Comparison of ENCODE assay signal across 8 mouse cellular contexts in the genomic region with DNA sequence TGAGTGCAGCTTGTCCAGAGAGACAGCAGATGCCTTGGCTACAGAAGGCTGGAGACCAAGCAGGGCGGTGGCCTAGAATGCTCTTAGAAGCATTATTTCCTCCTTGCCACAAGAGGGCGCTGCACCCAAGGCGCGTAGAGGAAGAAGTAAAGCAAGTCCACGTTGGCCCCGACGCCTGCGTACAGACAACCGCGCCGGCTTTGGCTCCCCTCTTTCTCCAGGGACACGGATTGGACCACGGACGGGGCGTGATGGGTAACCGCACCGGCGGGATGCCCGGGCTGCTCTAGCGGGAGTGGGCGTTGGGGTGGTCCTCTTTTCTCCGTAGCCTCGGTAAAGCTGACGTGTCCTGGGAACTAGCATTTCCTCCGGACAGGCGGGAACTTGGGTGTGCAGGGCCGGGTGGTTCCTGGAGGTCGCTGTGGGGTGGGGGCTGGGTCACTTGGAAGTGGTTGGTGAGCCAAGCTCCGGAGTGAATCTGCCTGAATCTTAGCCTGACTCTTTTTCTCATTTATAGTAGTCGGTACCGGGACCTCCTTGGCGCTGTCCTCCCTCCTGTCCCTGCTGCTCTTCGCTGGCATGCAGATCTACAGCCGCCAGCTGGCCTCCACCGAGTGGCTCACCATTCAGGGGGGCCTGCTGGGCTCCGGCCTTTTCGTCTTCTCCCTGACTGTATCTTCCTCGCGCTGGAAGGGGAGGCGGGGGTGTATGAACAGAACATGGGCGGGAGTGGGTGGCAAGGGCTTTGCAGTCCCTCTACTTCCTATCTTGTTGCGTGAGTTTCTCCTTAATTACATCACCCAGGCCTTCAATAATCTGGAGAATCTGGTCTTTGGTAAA. TPM values are rescaled to one million over a fixed set of nuclear protein-coding genes. Genes with fewer than 3 reads are reported as not detected.
DNase-seq lines count a peak whose midpoint lies in the region; ATAC-seq and TF ChIP-seq lines count a peak whose summit lies in the region.

A gene (minus strand): TSS at position 49 of the 840 bp plus-strand sequence.

- peak within 1 kb of the TSS; percentile 95 for H3K4me3 ChIP-seq in cerebellum, adult 2 months (replicated peaks; ENCODE audit: insufficient read depth, low read depth, low read length)
- H3K4me3 ChIP-seq in forebrain, postnatal 0 days (ENCODE audit: low read depth, low read length): peak within 1 kb of the TSS; percentile 74
- peak within 1 kb of the TSS; percentile 77 for H3K4me3 ChIP-seq in lung, postnatal 0 days (ENCODE audit: low read depth, low read length)

- TF ChIP-seq CTCF in cerebellum, adult 2 months (IDR thresholded peaks at IDR 0.05; ENCODE audit: borderline replicate concordance, insufficient read depth, low read depth, low read length): peak; percentile 89
- peak; percentile 98 for TF ChIP-seq CTCF in forebrain, postnatal 0 days (IDR thresholded peaks at IDR 0.05; ENCODE audit: low read depth)
- peak; percentile 97 for TF ChIP-seq CTCF in lung, postnatal 0 days (IDR thresholded peaks at IDR 0.05)

- H3K9ac ChIP-seq in forebrain, postnatal 0 days: peak within 1 kb of the TSS; percentile 73
- H3K9ac ChIP-seq in lung, postnatal 0 days (replicated peaks; ENCODE audit: low read depth): peak within 1 kb of the TSS; percentile 59

- ATAC-seq in forebrain, postnatal 0 days: peak; percentile 81
- peak; percentile 78 for ATAC-seq in lung, postnatal 0 days

- WGBS in cerebellum, adult 2 months: under 1% methylated on average over 42 of the region's 42 CpGs
- WGBS in forebrain, postnatal 0 days: under 1% methylated on average over 42 of the region's 42 CpGs
- WGBS in lung, postnatal 0 days: 1% methylated on average over 42 of the region's 42 CpGs

- H3K4me2 ChIP-seq in forebrain, postnatal 0 days (ENCODE audit: low read depth): peak within 1 kb of the TSS; percentile 89
- peak within 1 kb of the TSS; percentile 85 for H3K4me2 ChIP-seq in lung, postnatal 0 days (replicated peaks; ENCODE audit: low read depth, low read length)

- H3K27me3 ChIP-seq in cerebellum, adult 2 months (ENCODE audit: control insufficient read depth, insufficient read depth, low read length): no peaks in the 10 kb centered on the region
- no peaks in the 10 kb centered on the region for H3K27me3 ChIP-seq in forebrain, postnatal 0 days (ENCODE audit: insufficient read depth, low read length)
- H3K27me3 ChIP-seq in lung, postnatal 0 days (replicated peaks; ENCODE audit: insufficient read depth, low read length): peaks cover 6% of the 10 kb centered on the region

- H3K27ac ChIP-seq in cerebellum, adult 2 months (ENCODE audit: insufficient read depth, low read length): peak within 1 kb of the TSS; percentile 87
- H3K27ac ChIP-seq in forebrain, postnatal 0 days (ENCODE audit: low read depth, low read length): peak within 1 kb of the TSS; percentile 95
- H3K27ac ChIP-seq in lung, postnatal 0 days (ENCODE audit: low read length): peak within 1 kb of the TSS; percentile 77

- peak; percentile 49; the same call in 1 of the 2 replicates for TF ChIP-seq POLR2A in cerebellum, adult 2 months (IDR thresholded peaks at IDR 0.05; ENCODE audit: borderline replicate concordance, insufficient read depth, low read length)

- H3K9me3 ChIP-seq in forebrain, postnatal 0 days (ENCODE audit: low read length): no peaks in the 10 kb centered on the region
- H3K9me3 ChIP-seq in lung, postnatal 0 days (ENCODE audit: low read length): no peaks in the 10 kb centered on the region

- peaks cover 10% of the 10 kb centered on the region for H3K36me3 ChIP-seq in forebrain, postnatal 0 days (ENCODE audit: insufficient read depth)
- H3K36me3 ChIP-seq in lung, postnatal 0 days (ENCODE audit: insufficient read depth, low read length): no peaks in the 10 kb centered on the region

- H3K4me1 ChIP-seq in cerebellum, adult 2 months (ENCODE audit: control insufficient read depth, insufficient read depth, low read length): peaks cover 17% of the 10 kb centered on the region
- H3K4me1 ChIP-seq in forebrain, postnatal 0 days (ENCODE audit: insufficient read depth): no peaks in the 10 kb centered on the region
- peaks cover 35% of the 10 kb centered on the region for H3K4me1 ChIP-seq in lung, postnatal 0 days (ENCODE audit: insufficient read depth, low read depth, low read length)

- DNase-seq in MN1 (ENCODE audit: low spot score): peak; percentile 95
- peak; percentile 94 for DNase-seq in cerebellum, adult 2 months
- peak; percentile 95 for DNase-seq in forebrain, postnatal 0 days
- DNase-seq in heart, postnatal 4 days: peak; percentile 90
- DNase-seq in layer of hippocampus, postnatal 10 days (ENCODE audit: low spot score in 2 of 2): peak; percentile 86 to 92
- DNase-seq in lung, postnatal 0 days (ENCODE audit: low spot score): peak; percentile 96
- peak; percentile 80 for DNase-seq in ovary, postnatal 10 days (ENCODE audit: low spot score)
- DNase-seq in thymus, postnatal 0 days (ENCODE audit: low spot score): peak; percentile 89

- TF ChIP-seq EP300 in lung, postnatal 0 days (IDR thresholded peaks at IDR 0.05): no peak

RNA-seq across cellular contexts. Expression of the gene that starts here (rescaled TPM):
- polyA plus RNA-seq in cerebellum, adult 2 months (2012; rRNA removed): 49.8 and 58.5 TPM in 2 replicates
- total RNA-seq in forebrain, postnatal 0 days (2014; rRNA removed): 83.0 and 98.3 TPM in 2 replicates
- 56.0 and 63.5 TPM in 2 replicates for polyA plus RNA-seq in forebrain, postnatal 0 days (2015; fragmentation: Nextera tagmentation; extraction: Ambion mirVana)
- 1 to 10 TPM; 1.3 to 1.6 TPM for total RNA-seq in heart, postnatal 4 days (2021)
- total RNA-seq in layer of hippocampus, postnatal 10 days (2021): 100 to 1,000 TPM; 101 to 112 TPM
- 1.8 and 2.1 TPM in 2 replicates for polyA plus RNA-seq in lung, postnatal 0 days (2015; fragmentation: Nextera tagmentation; extraction: Ambion mirVana)
- polyA plus RNA-seq in thymus, postnatal 0 days (2015; fragmentation: Nextera tagmentation; extraction: Ambion mirVana): 0.98 and 1.6 TPM in 2 replicates

Comparison
In these comparisons a context has a peak if more than half of its experiments do, and no peak if none do; other contexts are left out.
1. Peak in every context shown above with its lines: DNase-seq, ATAC-seq, H3K4me3 ChIP-seq and H3K27ac ChIP-seq.
2. RNA of the gene that starts here (total RNA-seq): 101 to 112 TPM in layer of hippocampus, postnatal 10 days and 83.0 to 98.3 TPM in forebrain, postnatal 0 days; 1.3 to 1.6 TPM in heart, postnatal 4 days; every median in the first group is over 10 times any median in the second.
3. RNA of the gene that starts here (polyA plus RNA-seq): 56.0 to 63.5 TPM in forebrain, postnatal 0 days and 49.8 to 58.5 TPM in cerebellum, adult 2 months; 1.8 to 2.1 TPM in lung, postnatal 0 days and 0.98 to 1.6 TPM in thymus, postnatal 0 days; every median in the first group is over 10 times any median in the second.